Mouse (Mus musculus): ENCODE measurements around the gene Atp6v1b1.
A peak's percentile ranks its signal among the peaks of the same experiment; 100 is the strongest.

DNA sequence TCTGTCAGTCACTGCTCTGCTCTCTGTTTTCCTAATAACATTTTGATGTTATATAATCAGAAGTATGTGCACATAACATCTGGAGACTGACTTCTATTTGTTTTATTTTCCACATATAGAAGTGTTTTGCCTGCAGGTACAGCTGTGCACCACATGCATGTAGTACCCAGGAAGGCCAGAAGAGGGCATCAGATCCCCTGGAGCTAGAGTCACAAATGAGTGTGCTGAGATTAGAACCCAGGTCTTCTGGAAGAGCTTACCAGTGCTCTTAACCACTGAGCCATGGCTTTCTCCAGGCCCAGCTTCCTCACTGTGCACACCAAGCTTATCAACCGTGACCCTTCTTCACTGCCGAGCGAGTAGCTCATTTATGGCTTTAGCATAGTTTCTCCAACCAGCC, 14.3 kb upstream of the Atp6v1b1 start:
- TF ChIP-seq CTCF (IDR thresholded peaks at IDR 0.05; ENCODE audit: low read depth): peak; percentile 46
- no peak for TF ChIP-seq EP300 (IDR thresholded peaks at IDR 0.05; ENCODE audit: low read depth)
